Mouse (Mus musculus) myocyte (in vitro differentiated cells): ENCODE data around the gene Rpl29. TPM values are rescaled to one million over a fixed set of nuclear protein-coding genes. Genes with fewer than 3 reads are reported as not detected.

Experiments used
- H3K27me3 ChIP-seq: one replicate; pipeline ENCODE4 v1.6.1; 2011; ENCODE audit not compliant: control insufficient read depth, insufficient read depth, insufficient read length
- H3K36me3 ChIP-seq: one replicate; pipeline ENCODE4 v1.6.1; 2011; ENCODE audit not compliant: control insufficient read depth, insufficient read depth
- H3K4me2 ChIP-seq: one replicate; pipeline ENCODE4 v1.6.1; 2011; ENCODE audit warnings: low read depth, control low read depth
- H3K4me3 ChIP-seq: one replicate; pipeline ENCODE4 v1.5.1; 2011; ENCODE audit warnings: mild to moderate bottlenecking, control low read depth, moderate library complexity
- H3K79me2 ChIP-seq: one replicate; pipeline ENCODE4 v1.6.1; 2011; ENCODE audit not compliant: control insufficient read depth, insufficient read depth
- H3ac ChIP-seq: one replicate; pipeline ENCODE4 v1.6.1; 2011; ENCODE audit not compliant: control insufficient read depth, insufficient read length
- CEBPB ChIP-seq: IDR thresholded peaks from 2 replicates; pipeline ENCODE4 v1.6.1; 2011; ENCODE audit warnings: mild to moderate bottlenecking, moderate library complexity; ENCODE audit not compliant: poor library complexity, insufficient read depth, severe bottlenecking
- E2F4 ChIP-seq: IDR thresholded peaks from one replicate; pipeline ENCODE4 v1.6.1; 2011; ENCODE audit warnings: mild to moderate bottlenecking, control low read depth, moderate library complexity; ENCODE audit not compliant: insufficient read depth
- MAX ChIP-seq: IDR thresholded peaks from one replicate; pipeline ENCODE4 v1.6.1; 2011; ENCODE audit warnings: low read depth, mild to moderate bottlenecking, control low read depth
- MYOD1 ChIP-seq, 3 experiments: IDR thresholded peaks; one replicate each; pipeline ENCODE4 v1.6.1; 2011; ENCODE audit warnings: control low read depth in 2 of 3, low read depth in 2 of 3, mild to moderate bottlenecking in 2 of 3, moderate library complexity in 1 of 3; ENCODE audit not compliant: insufficient read length in 2 of 3, control insufficient read depth in 1 of 3
- MYOG ChIP-seq, 3 experiments: IDR thresholded peaks; one replicate each; pipeline ENCODE4 v1.6.1; 2011; ENCODE audit warnings: control low read depth in 2 of 3, low read depth in 2 of 3, mild to moderate bottlenecking in 2 of 3; ENCODE audit not compliant: insufficient read length in 2 of 3, control insufficient read depth in 1 of 3, insufficient read depth in 1 of 3
- POLR2A ChIP-seq: IDR thresholded peaks from one replicate; pipeline ENCODE4 v1.6.1; 2011; ENCODE audit warnings: low read depth, mild to moderate bottlenecking, control low read depth, moderate library complexity; ENCODE audit not compliant: insufficient read length
- POLR2AphosphoS2 ChIP-seq: IDR thresholded peaks from one replicate; pipeline ENCODE4 v1.6.1; 2011; ENCODE audit warnings: low read depth, control low read depth; ENCODE audit not compliant: insufficient read length
- REST ChIP-seq: IDR thresholded peaks from one replicate; pipeline ENCODE4 v1.6.1; 2011; ENCODE audit warnings: mild to moderate bottlenecking, control low read depth, moderate library complexity; ENCODE audit not compliant: insufficient read depth, insufficient read length
- SRF ChIP-seq: IDR thresholded peaks from one replicate; pipeline ENCODE4 v1.6.1; 2011; ENCODE audit warnings: low read depth; ENCODE audit not compliant: control insufficient read depth, insufficient read length
- TCF12 ChIP-seq: IDR thresholded peaks from one replicate; pipeline ENCODE4 v1.6.1; 2011; ENCODE audit warnings: mild to moderate bottlenecking, control low read depth; ENCODE audit not compliant: poor library complexity, insufficient read depth, severe bottlenecking
- TCF3 ChIP-seq: IDR thresholded peaks from one replicate; pipeline ENCODE4 v1.6.1; 2011; ENCODE audit warnings: low read depth, control low read depth; ENCODE audit not compliant: insufficient read length
- USF1 ChIP-seq: IDR thresholded peaks from one replicate; pipeline ENCODE4 v1.6.1; 2011; ENCODE audit warnings: low read depth, mild to moderate bottlenecking, control low read depth, moderate library complexity
- polyA plus RNA-seq: library from polyadenylated mRNA; unstranded; fragments of >200 nt; fragmentation: generic; extraction: Trizol; gene quantifications from one replicate; pipeline ENCODE4 v1.2.1, GENCODE M21; 2012; ENCODE audit warnings: missing spikeins

Rpl29 gene
- polyA plus RNA-seq, 1 experiment = 45.1 TPM

DNA sequence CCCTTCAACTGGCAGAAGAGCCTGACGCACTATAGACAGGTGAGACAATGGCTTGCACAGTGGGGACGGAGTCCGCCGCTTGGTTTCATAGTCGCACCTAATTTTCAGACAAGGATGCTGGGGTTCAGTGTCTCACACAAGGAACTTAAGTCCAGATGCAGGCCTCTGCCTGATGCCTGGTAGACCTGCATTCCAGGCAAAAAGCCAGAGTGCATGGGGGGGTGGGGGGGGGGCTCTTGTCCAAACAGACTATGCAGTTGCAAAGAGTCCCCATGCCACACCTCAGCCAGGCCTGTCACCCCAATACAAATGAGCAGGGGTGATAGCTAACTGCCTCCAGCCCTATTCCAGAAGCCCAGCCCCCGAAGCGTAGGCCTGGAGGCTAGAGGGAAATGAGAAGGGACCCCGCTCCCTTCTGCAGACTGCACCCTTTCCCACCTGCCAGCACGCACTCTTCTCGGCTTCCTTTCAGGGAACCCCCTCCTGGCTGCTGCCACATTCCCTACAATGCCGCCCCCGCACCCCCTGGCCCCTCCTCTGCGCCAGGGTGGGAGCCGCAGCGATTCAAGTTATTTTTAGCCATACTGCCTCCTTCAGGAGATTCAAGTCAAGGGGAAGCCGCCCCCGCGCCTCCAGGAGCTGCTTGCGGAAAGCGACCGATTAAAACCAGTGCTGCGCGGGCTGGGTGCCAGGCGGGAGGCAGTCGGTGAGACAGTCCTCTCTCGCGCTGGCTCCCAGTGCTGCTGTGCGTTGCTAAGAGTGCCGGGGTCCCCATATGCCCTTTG, 11.2 kb upstream of the Rpl29 start:
- TF ChIP-seq TCF3 (no peak), MYOD1 (IDR thresholded peaks at IDR 0.05; ENCODE audit: control insufficient read depth in 1 of 3, insufficient read length in 2 of 3, low read depth in 2 of 3) (peak in 2 of 3 experiments; percentile 25 to 73), MYOG (IDR thresholded peaks at IDR 0.05; ENCODE audit: control insufficient read depth in 1 of 3, insufficient read depth in 1 of 3, insufficient read length in 2 of 3, low read depth in 2 of 3) (peak in 1 of 3 experiments; percentile 18)
- no peaks in the 10 kb centered on the region for H3K36me3 ChIP-seq
- peak overlapping the region; percentile 58 for H3K4me2 ChIP-seq
- no peaks in the 10 kb centered on the region for H3K27me3 ChIP-seq
- H3K4me3 ChIP-seq = no peak overlapping the region
- H3K79me2 ChIP-seq = no peaks in the 10 kb centered on the region
- no peak overlapping the region for H3ac ChIP-seq

DNA sequence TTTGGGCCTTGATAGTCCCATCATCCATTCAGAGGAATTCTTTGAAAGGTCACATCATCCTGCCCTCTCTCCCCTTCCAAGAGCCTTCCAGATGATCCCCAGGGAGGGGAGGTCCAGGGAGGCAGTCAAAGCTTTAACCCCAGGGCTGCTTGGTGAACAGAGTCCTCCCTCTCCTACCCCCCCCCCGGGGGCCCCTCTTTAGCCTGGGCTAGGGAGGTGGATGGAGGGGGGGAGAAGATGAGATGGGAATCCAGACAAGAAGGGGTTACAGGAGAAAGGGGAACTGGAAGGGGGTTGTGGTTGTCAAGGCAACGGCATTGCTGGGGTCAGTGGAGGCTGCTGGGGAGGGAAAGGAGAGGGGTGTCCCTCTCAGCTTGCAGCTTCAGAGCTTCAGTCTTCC, 8.6 kb upstream of the Rpl29 start:
- TF ChIP-seq E2F4 = no peak
- TF ChIP-seq CEBPB = no peak
- TF ChIP-seq POLR2A = no peak
- no peak for TF ChIP-seq MAX
- TF ChIP-seq MYOD1 (IDR thresholded peaks at IDR 0.05; ENCODE audit: control insufficient read depth in 1 of 3, insufficient read length in 2 of 3, low read depth in 2 of 3) = no peak
- no peak for TF ChIP-seq POLR2AphosphoS2
- TF ChIP-seq USF1 = no peak
- no peak for TF ChIP-seq SRF
- TF ChIP-seq TCF3 = no peak
- TF ChIP-seq REST = no peak
- no peak for TF ChIP-seq MYOG (IDR thresholded peaks at IDR 0.05; ENCODE audit: control insufficient read depth in 1 of 3, insufficient read depth in 1 of 3, insufficient read length in 2 of 3, low read depth in 2 of 3)
- H3K79me2 ChIP-seq = no peaks in the 10 kb centered on the region
- no peak overlapping the region for H3ac ChIP-seq
- no peaks in the 10 kb centered on the region for H3K36me3 ChIP-seq
- H3K4me3 ChIP-seq = no peak overlapping the region
- no peaks in the 10 kb centered on the region for H3K27me3 ChIP-seq
- no peak overlapping the region for H3K4me2 ChIP-seq

DNA sequence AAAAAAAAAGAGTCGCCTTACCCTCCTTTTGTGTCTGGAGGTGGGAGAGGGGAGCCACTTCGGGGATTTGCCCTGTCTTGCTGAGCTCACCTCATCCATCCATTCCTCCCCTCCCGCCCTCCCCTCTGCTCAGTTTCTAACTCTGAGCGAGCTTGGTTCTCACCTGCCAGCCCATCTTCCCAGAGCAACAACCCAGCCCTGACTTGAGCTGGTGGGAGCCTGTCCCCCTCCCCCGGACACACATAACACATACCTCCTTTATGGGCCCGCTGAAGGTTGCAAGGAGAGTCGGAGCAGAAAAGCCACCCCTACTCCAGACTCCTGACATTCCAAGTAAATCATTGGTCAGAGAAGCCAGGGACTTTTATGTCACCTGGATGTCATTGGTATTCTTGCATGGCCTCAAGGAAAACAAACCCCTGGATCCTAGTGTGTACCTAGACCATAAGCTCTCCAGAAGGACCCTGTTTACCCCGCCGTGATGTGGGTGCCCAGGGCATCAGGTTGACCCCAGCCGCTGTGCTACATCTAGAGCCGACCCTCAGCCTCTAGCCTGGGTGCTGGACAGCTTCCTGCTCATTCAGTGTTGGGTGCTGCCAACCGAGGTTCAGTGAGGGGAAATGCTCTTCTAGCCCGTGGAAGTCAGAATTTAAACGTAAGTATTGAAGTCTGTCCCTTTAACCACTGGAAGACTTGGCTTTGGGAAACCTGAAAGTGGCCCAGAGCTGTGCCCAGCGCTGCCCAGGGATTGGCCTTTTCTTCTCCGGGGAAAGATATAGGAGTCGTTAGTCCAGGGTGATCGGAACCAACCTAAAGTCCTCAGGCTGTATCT, 8.0 kb upstream of the Rpl29 start:
- H3K27me3 ChIP-seq = no peaks in the 10 kb centered on the region
- H3K4me2 ChIP-seq = no peak overlapping the region
- H3K36me3 ChIP-seq = no peaks in the 10 kb centered on the region
- no peaks in the 10 kb centered on the region for H3K79me2 ChIP-seq
- no peak for TF ChIP-seq TCF12
- no peak overlapping the region for H3ac ChIP-seq
- no peak overlapping the region for H3K4me3 ChIP-seq

DNA sequence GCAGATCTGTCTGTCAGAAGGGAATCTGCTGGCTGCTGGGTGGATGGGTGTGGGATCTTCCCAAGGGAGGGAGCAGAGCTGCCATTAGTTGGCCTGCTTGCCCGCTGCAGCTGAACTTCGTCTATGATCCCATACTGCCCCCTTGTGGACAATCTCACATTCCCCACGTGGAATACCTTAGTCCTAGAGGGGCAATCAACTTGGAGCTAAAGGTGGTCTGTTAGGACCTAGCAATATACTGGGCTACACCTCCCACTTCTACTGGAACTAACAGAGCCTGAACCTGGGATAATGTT, 7.4 kb upstream of the Rpl29 start:
- H3K27me3 ChIP-seq = no peaks in the 10 kb centered on the region
- TF ChIP-seq SRF = no peak
- TF ChIP-seq CEBPB = no peak
- no peak for TF ChIP-seq POLR2A
- TF ChIP-seq REST = no peak
- no peak for TF ChIP-seq MYOD1 (IDR thresholded peaks at IDR 0.05; ENCODE audit: control insufficient read depth in 1 of 3, insufficient read length in 2 of 3, low read depth in 2 of 3)
- no peak for TF ChIP-seq POLR2AphosphoS2
- no peak overlapping the region for H3K4me2 ChIP-seq
- H3ac ChIP-seq = no peak overlapping the region
- no peak overlapping the region for H3K4me3 ChIP-seq
- no peaks in the 10 kb centered on the region for H3K36me3 ChIP-seq
- no peaks in the 10 kb centered on the region for H3K79me2 ChIP-seq

DNA sequence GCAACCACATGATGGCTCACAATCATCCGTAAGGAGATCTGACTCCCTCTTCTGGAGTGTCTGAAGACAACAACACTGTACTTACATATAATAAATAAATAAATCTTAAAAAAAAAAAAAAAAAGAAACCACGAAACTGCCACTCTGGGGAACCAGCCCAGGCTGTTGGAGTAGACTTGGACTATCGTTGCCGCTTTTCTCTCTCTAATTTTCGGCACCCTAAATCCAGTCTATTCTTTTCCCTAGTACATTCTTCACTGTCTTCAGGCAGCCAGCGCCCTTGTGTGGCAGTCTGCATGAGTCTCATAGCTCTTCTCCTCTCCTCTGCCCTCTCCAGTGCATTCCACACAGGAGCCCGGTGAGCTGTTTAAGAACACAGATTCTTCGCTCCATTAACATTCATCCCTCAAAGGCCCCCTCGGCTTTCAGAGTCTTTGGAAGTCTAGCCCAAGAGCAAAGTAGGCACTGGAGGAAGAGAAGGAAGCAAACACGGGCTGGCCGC, 484 bp upstream of the Rpl29 start:
- no peaks in the 10 kb centered on the region for H3K27me3 ChIP-seq
- peak overlapping the region; percentile 56 for H3ac ChIP-seq
- TF ChIP-seq CEBPB (no peak), TCF12 (no peak), MYOG (IDR thresholded peaks at IDR 0.05; ENCODE audit: control insufficient read depth in 1 of 3, insufficient read depth in 1 of 3, insufficient read length in 2 of 3, low read depth in 2 of 3) (no peak), USF1 (no peak), POLR2A (no peak), REST (no peak), POLR2AphosphoS2 (no peak), E2F4 (no peak), TCF3 (no peak), SRF (no peak), MYOD1 (IDR thresholded peaks at IDR 0.05; ENCODE audit: control insufficient read depth in 1 of 3, insufficient read length in 2 of 3, low read depth in 2 of 3) (no peak), MAX (no peak)
- H3K4me3 ChIP-seq = peak overlapping the region; percentile 81
- peaks cover 15% of the 10 kb centered on the region for H3K79me2 ChIP-seq
- peaks cover 5% of the 10 kb centered on the region for H3K36me3 ChIP-seq
- H3K4me2 ChIP-seq = peak overlapping the region; percentile 90
